In genomic region chr1:39944306-39944971, GRCm38 (mm10) we compare ENCODE assay signal across 9 mouse cellular contexts. TPM values are rescaled to one million over a fixed set of nuclear protein-coding genes. Genes with fewer than 3 reads are reported as not detected.
A peak's percentile ranks its signal among the peaks of the same experiment; 100 is the strongest.
DNase-seq lines count a peak whose midpoint lies in the region; ATAC-seq lines count a peak whose summit lies in the region.
"Had no signal": no experiment of that assay in that cellular context is flagged by ENCODE, and none has a peak within 500 bp of the region (broad histone marks: within the 10 kb centered on the region; RNA-seq: fewer than 3 reads in every experiment).

No protein-coding gene starts in this region.

- peaks cover 93% of the 10 kb centered on the region for H3K4me1 ChIP-seq in heart, embryonic 15.5 days (replicated peaks)
- peaks cover 99% of the 10 kb centered on the region for H3K4me1 ChIP-seq in forebrain, embryonic 13.5 days

- DNase-seq in heart, adult 18-20 months: no peak
- peak; percentile 46 for DNase-seq in A20 (ENCODE audit: low read depth, low spot score)
- no peak for DNase-seq in adrenal gland, postnatal 4 days (ENCODE audit: low spot score in 2 of 2)
- DNase-seq in urinary bladder, adult 2 months (ENCODE audit: low spot score): no peak
- no peak for DNase-seq in left cerebral cortex, adult 8-10 months (ENCODE audit: low spot score in 2 of 2)
- DNase-seq: right cerebral cortex, postnatal 25 days had no signal

- WGBS in heart, embryonic 15.5 days: 56% methylated on average over 5 of the region's 5 CpGs
- WGBS in forebrain, embryonic 13.5 days: 24% methylated on average over 5 of the region's 5 CpGs

- no peak overlapping the region for H3K9ac ChIP-seq in heart, embryonic 15.5 days
- H3K9ac ChIP-seq in forebrain, embryonic 13.5 days: no peak overlapping the region

- no peaks in the 10 kb centered on the region for H3K9me3 ChIP-seq in heart, embryonic 15.5 days (replicated peaks)
- no peaks in the 10 kb centered on the region for H3K9me3 ChIP-seq in forebrain, embryonic 13.5 days (replicated peaks)

- ATAC-seq in heart, embryonic 15.5 days (replicated peaks; ENCODE audit: insufficient number of reproducible peaks, insufficient read depth, low FRiP score, low read depth): 0 out of 2 replicates have a peak, but pooled peaks have one; percentile 15
- ATAC-seq in forebrain, embryonic 13.5 days: no peak
- ATAC-seq in megakaryocyte progenitor cell, adult 5-6 weeks (replicated peaks; ENCODE audit: poor library complexity): peak; percentile 56

- peak overlapping the region; percentile 57 for H3K27ac ChIP-seq in heart, embryonic 15.5 days
- H3K27ac ChIP-seq in forebrain, embryonic 13.5 days: peak overlapping the region; percentile 67

- H3K36me3 ChIP-seq in heart, embryonic 15.5 days: no peaks in the 10 kb centered on the region
- H3K36me3 ChIP-seq in forebrain, embryonic 13.5 days (ENCODE audit: poor library complexity, severe bottlenecking): no peaks in the 10 kb centered on the region

- no peak overlapping the region for H3K4me2 ChIP-seq in heart, embryonic 15.5 days
- 0 out of 2 replicates have a peak overlapping the region, but pooled peaks have one; percentile 5 for H3K4me2 ChIP-seq in forebrain, embryonic 13.5 days

- no peak overlapping the region for H3K4me3 ChIP-seq in heart, embryonic 15.5 days
- H3K4me3 ChIP-seq in forebrain, embryonic 13.5 days: no peak overlapping the region

- H3K27me3 ChIP-seq in heart, embryonic 15.5 days: no peaks in the 10 kb centered on the region
- no peaks in the 10 kb centered on the region for H3K27me3 ChIP-seq in forebrain, embryonic 13.5 days

RNA-seq across cellular contexts. Expression of gene Map4k4, which starts 43.7 kb away (rescaled TPM):
- polyA plus RNA-seq in heart, embryonic 15.5 days (2015; fragmentation: Nextera tagmentation; extraction: Ambion mirVana): 22.9 and 24.8 TPM in 2 replicates
- 100 to 1,000 TPM; 108 to 109 TPM for total RNA-seq in heart, adult 18-20 months (2021)
- polyA plus RNA-seq in forebrain, embryonic 13.5 days (2015; fragmentation: Nextera tagmentation; extraction: Ambion mirVana): 49.9 and 50.0 TPM in 2 replicates
- 13.3 and 19.2 TPM in 2 replicates for total RNA-seq in megakaryocyte progenitor cell, adult 5-6 weeks (2015)
- 42.5 and 66.7 TPM in 2 replicates for total RNA-seq in megakaryocyte progenitor cell, adult 5-6 weeks (2017)
- 100 to 1,000 TPM; 200 to 208 TPM for total RNA-seq in adrenal gland, postnatal 4 days (2021)
- polyA plus RNA-seq in urinary bladder, adult 2 months (2012; rRNA removed): 56.1 and 64.9 TPM in 2 replicates
- total RNA-seq in left cerebral cortex, adult 8-10 months (2022): 100 to 1,000 TPM; 101 to 109 (median 108) TPM
